Mouse (Mus musculus): ENCODE data around the gene Zfp239.

DNA sequence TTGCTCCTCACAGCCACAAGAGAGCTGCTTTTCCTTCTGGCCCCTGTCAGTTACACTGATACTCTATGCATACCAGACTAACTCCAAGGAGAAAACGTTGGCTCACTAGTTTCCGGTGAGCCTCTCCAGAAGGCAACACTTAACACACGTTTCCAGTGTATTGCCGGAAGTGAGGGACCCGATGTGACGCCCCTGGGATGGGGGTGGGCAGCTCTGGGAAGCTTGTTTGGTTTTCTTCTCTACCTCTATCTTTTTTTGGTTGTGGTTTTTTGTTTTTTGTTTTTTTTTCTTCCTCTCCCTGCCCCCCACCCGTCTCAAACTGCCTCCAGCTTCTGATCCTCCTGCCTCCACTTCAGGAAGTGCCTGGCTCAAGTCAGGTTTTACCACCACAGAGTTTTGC, 20.1 kb downstream of the Zfp239 start:
- TF ChIP-seq POLR2A (IDR thresholded peaks at IDR 0.05; ENCODE audit: extremely low read depth, insufficient read depth, low read length) (no peak), CTCF (IDR thresholded peaks at IDR 0.05; ENCODE audit: low read depth, low read length) (no peak)
